Mouse (Mus musculus) kidney, embryonic 14.5 days (tissue): ENCODE measurements around the gene Ikbip. TPM values are rescaled to one million over a fixed set of nuclear protein-coding genes. Genes with fewer than 3 reads are reported as not detected.

Experiments used
- ATAC-seq: fragments of 200-750 bp; cut with Nextera tagmentation; 2 replicates; pipeline ENCODE4 v1.8.0; 2017; ENCODE audit warnings: moderate number of reproducible peaks, mild to moderate bottlenecking, moderate TSS enrichment, moderate library complexity; ENCODE audit not compliant: low FRiP score, low TSS enrichment
- H3K27ac ChIP-seq: fragments of 300-500 bp; sonication (generic); 2 replicates; pipeline ENCODE4 v1.5.1; 2014; ENCODE audit warnings: low read depth, mild to moderate bottlenecking, low read length, moderate library complexity, mixed read lengths
- H3K27me3 ChIP-seq: fragments of 300-500 bp; sonication (generic); 2 replicates; pipeline ENCODE4 v1.6.1; 2014; ENCODE audit warnings: mild to moderate bottlenecking, low read length; ENCODE audit not compliant: control insufficient read depth, insufficient read depth
- H3K36me3 ChIP-seq: fragments of 300-500 bp; sonication (generic); 2 replicates; pipeline ENCODE4 v1.6.1; 2014; ENCODE audit warnings: low read length, mixed read lengths; ENCODE audit not compliant: control insufficient read depth, insufficient read depth
- H3K4me1 ChIP-seq: fragments of 300-500 bp; sonication (generic); 2 replicates; pipeline ENCODE4 v1.6.1; 2014; ENCODE audit warnings: low read length, mixed read lengths; ENCODE audit not compliant: control insufficient read depth, insufficient read depth
- H3K4me2 ChIP-seq: fragments of 300-500 bp; sonication (generic); replicated peaks from 2 replicates; pipeline ENCODE4 v1.6.1; 2014; ENCODE audit warnings: low read depth, mild to moderate bottlenecking, low read length
- H3K4me3 ChIP-seq: fragments of 300-500 bp; sonication (generic); 2 replicates; pipeline ENCODE4 v1.5.1; 2014; ENCODE audit warnings: mild to moderate bottlenecking, low read length
- H3K9ac ChIP-seq: fragments of 300-500 bp; sonication (generic); 2 replicates; pipeline ENCODE4 v1.6.1; 2014; ENCODE audit warnings: low read depth, mild to moderate bottlenecking, low read length, moderate library complexity
- H3K9me3 ChIP-seq: fragments of 300-500 bp; sonication (generic); 2 replicates; pipeline ENCODE4 v1.6.1; 2016; ENCODE audit warnings: low read length; ENCODE audit not compliant: control insufficient read depth
- WGBS: fragments of 180-500 bp; shearing (Covaris S2); extraction: QIAGEN DNeasy Blood & Tissue Kit; methylation state at CpG from one replicate; pipeline ENCODE4 v1.1.7; 2014; 5-methylcytosine and 5-hydroxymethylcytosine counted together
- polyA plus RNA-seq: library from polyadenylated mRNA; unstranded; fragments of >200 nt; fragmentation: Nextera tagmentation; extraction: Ambion mirVana; gene quantifications from 2 replicates; pipeline ENCODE4 v1.2.1, GENCODE M21; 2014

The Ikbip gene
- polyA plus RNA-seq, 1 experiment from 2014 or later = 39.6 TPM

- ATAC-seq = no peak
- H3K4me2 ChIP-seq = no peak overlapping the region
- no peak overlapping the region for H3K9ac ChIP-seq
- H3K36me3 ChIP-seq = peaks cover 13% of the 10 kb centered on the region; the same call in 1 of the 2 replicates
- H3K27ac ChIP-seq = no peak overlapping the region
- no peaks in the 10 kb centered on the region for H3K4me1 ChIP-seq
- H3K27me3 ChIP-seq = no peaks in the 10 kb centered on the region
- H3K4me3 ChIP-seq = no peak overlapping the region
- no peaks in the 10 kb centered on the region for H3K9me3 ChIP-seq
- WGBS = 92% methylated on average over 14 of the region's 14 CpGs
These were observed 20.3 kb downstream of the Ikbip start for GRCm38 (mm10) chr10:91102799-91103590.

- Histone ChIP-seq H3K9me3 (peaks cover 3% of the 10 kb centered on the region; the same call in 1 of the 2 replicates), H3K27me3 (no peaks in the 10 kb centered on the region), H3K9ac (no peak overlapping the region), H3K27ac (no peak overlapping the region), H3K4me2 (no peak overlapping the region), H3K36me3 (peaks cover 5% of the 10 kb centered on the region; the same call in 1 of the 2 replicates), H3K4me3 (no peak overlapping the region), H3K4me1 (no peaks in the 10 kb centered on the region)
- 85% methylated on average over 3 of the region's 3 CpGs for WGBS
- no peak for ATAC-seq
These were observed 23.2 kb downstream of the Ikbip start for GRCm38 (mm10) chr10:91105981-91106380.

- no peak overlapping the region for H3K4me2 ChIP-seq
- no peak for ATAC-seq
These were observed 27.1 kb downstream of the Ikbip start for GRCm38 (mm10) chr10:91109841-91110240.

GRCm38 (mm10) chr10:91116958-91117357 lies 34.2 kb downstream of the Ikbip start:
- WGBS = 95% methylated on average over 12 of the region's 12 CpGs
- Histone ChIP-seq H3K9me3 (peaks cover 5% of the 10 kb centered on the region; the same call in 1 of the 2 replicates), H3K27ac (no peak overlapping the region), H3K27me3 (no peaks in the 10 kb centered on the region), H3K36me3 (peaks cover 87% of the 10 kb centered on the region), H3K4me1 (peaks cover 5% of the 10 kb centered on the region), H3K9ac (no peak overlapping the region), H3K4me3 (no peak overlapping the region), H3K4me2 (no peak overlapping the region)
- ATAC-seq = no peak

More at GRCm38 (mm10) chr10:91109841-91110240, 27.1 kb downstream of the Ikbip start:
- 64% methylated on average over 4 of the region's 4 CpGs for WGBS
- no peaks in the 10 kb centered on the region for H3K27me3 ChIP-seq
- H3K36me3 ChIP-seq = peaks cover 20% of the 10 kb centered on the region
- peaks cover 8% of the 10 kb centered on the region; the same call in 1 of the 2 replicates for H3K9me3 ChIP-seq
- no peak overlapping the region for H3K4me3 ChIP-seq
- no peak overlapping the region for H3K9ac ChIP-seq
- H3K4me1 ChIP-seq = no peaks in the 10 kb centered on the region
- H3K27ac ChIP-seq = no peak overlapping the region

DNA sequence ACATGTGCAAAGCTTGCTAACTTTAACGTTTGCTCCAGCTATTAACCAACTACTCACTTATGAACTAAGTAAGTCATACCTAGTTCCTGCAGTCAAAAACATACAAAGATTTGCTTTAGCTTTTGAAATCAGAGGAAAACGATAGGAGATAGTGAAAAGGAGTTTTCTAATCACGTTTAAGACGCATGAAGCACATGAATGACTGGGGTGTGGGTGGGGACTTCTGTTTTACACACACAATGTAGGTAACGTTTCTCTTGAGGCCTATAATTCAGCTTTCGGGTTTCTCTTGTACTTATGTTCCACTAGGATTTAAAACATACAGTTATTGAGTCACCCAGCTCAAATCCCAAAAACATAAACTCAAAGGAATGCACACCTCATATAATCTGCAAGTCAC lies 39.9 kb downstream of the Ikbip start:
- ATAC-seq = no peak
- no peaks in the 10 kb centered on the region for H3K9me3 ChIP-seq
- H3K36me3 ChIP-seq = peaks cover 46% of the 10 kb centered on the region
- H3K4me1 ChIP-seq = peaks cover 14% of the 10 kb centered on the region
- peak overlapping the region; percentile 98 for H3K9ac ChIP-seq
- H3K4me3 ChIP-seq = peak overlapping the region; percentile 100
- H3K27ac ChIP-seq = no peak overlapping the region
- peak overlapping the region; percentile 55 for H3K4me2 ChIP-seq
- WGBS = 25% methylated on average over 6 of the region's 6 CpGs
- no peaks in the 10 kb centered on the region for H3K27me3 ChIP-seq

- H3K27ac ChIP-seq = peak overlapping the region; percentile 87
- H3K4me1 ChIP-seq = peaks cover 14% of the 10 kb centered on the region
- peak; percentile 62 for ATAC-seq
- no peaks in the 10 kb centered on the region for H3K27me3 ChIP-seq
- under 1% methylated on average over 37 of the region's 44 CpGs for WGBS
- H3K36me3 ChIP-seq = peaks cover 39% of the 10 kb centered on the region
- peak overlapping the region; percentile 98 for H3K9ac ChIP-seq
- H3K9me3 ChIP-seq = no peaks in the 10 kb centered on the region
- H3K4me3 ChIP-seq = peak overlapping the region; percentile 100
- H3K4me2 ChIP-seq = peak overlapping the region; percentile 55
These were observed 40.6 kb downstream of the Ikbip start for GRCm38 (mm10) chr10:91123281-91123827.

- Histone ChIP-seq H3K9ac (peak within 1 kb of the TSS; percentile 98), H3K4me1 (peaks cover 14% of the 10 kb centered on the region), H3K27ac (peak within 1 kb of the TSS; percentile 87), H3K4me3 (peak within 1 kb of the TSS; percentile 100), H3K36me3 (peaks cover 32% of the 10 kb centered on the region), H3K4me2 (peak within 1 kb of the TSS; percentile 55), H3K27me3 (no peaks in the 10 kb centered on the region), H3K9me3 (no peaks in the 10 kb centered on the region)
- ATAC-seq = peak; percentile 99
- 11% methylated on average over 59 of the region's 59 CpGs for WGBS
These were observed 41.4 kb downstream of the Ikbip start, which contains the start of gene Slc25a3 for GRCm38 (mm10) chr10:91123828-91124822. Gene Slc25a3, minus strand, starts transcription at chr10:91124059.

- no peak for ATAC-seq
- Histone ChIP-seq H3K4me1 (peaks cover 11% of the 10 kb centered on the region), H3K27ac (no peak overlapping the region), H3K9me3 (no peaks in the 10 kb centered on the region), H3K4me2 (no peak overlapping the region), H3K36me3 (peaks cover 7% of the 10 kb centered on the region), H3K9ac (no peak overlapping the region), H3K4me3 (no peak overlapping the region), H3K27me3 (no peaks in the 10 kb centered on the region)
- 62% methylated on average over 10 of the region's 10 CpGs for whole genome bisulfite sequencing
These were observed 44.0 kb downstream of the Ikbip start for GRCm38 (mm10) chr10:91126618-91127355.
